Mouse (Mus musculus) midbrain, embryonic 14.5 days (tissue): Measurements from ENCODE around the gene Gm8104. TPM values are rescaled to one million over a fixed set of nuclear protein-coding genes. Genes with fewer than 3 reads are reported as not detected.

Source experiments
- polyA plus RNA-seq: library from polyadenylated mRNA; unstranded; fragments of >200 nt; fragmentation: Nextera tagmentation; extraction: Ambion mirVana; gene quantifications from 2 replicates; pipeline ENCODE4 v1.2.1, GENCODE M21; 2014

The Gm8104 gene
- polyA plus RNA-seq, 1 experiment from 2014 or later = not detected

Other genes starting within 250 kb of the Gm8104 start
- not detected in 2 replicates for gene Gm21977, start 247.1 kb upstream of the Gm8104 start, polyA plus RNA-seq
- gene Gm8082, start 107.0 kb upstream of the Gm8104 start, polyA plus RNA-seq = not detected in 2 replicates
- not detected in 2 replicates for gene Gm10376, start 85.0 kb upstream of the Gm8104 start, polyA plus RNA-seq
- not detected in 2 replicates for gene Gm8094, start 24.0 kb upstream of the Gm8104 start, polyA plus RNA-seq
- not detected in 2 replicates for gene Gm7233, start 79.3 kb downstream of the Gm8104 start, polyA plus RNA-seq
- not detected in 2 replicates for gene Gm8122, start 134.7 kb downstream of the Gm8104 start, polyA plus RNA-seq
- not detected in 2 replicates for gene Gm8126, start 158.0 kb downstream of the Gm8104 start, polyA plus RNA-seq
- gene Gm9732, start 174.4 kb downstream of the Gm8104 start, polyA plus RNA-seq = not detected in 2 replicates
- not detected in 2 replicates for gene Gm8127, start 193.2 kb downstream of the Gm8104 start, polyA plus RNA-seq
- not detected in 2 replicates for gene 1700001F09Rik, start 247.2 kb downstream of the Gm8104 start, polyA plus RNA-seq